9 mouse cellular contexts compared by ENCODE assay signal in the genomic region with DNA sequence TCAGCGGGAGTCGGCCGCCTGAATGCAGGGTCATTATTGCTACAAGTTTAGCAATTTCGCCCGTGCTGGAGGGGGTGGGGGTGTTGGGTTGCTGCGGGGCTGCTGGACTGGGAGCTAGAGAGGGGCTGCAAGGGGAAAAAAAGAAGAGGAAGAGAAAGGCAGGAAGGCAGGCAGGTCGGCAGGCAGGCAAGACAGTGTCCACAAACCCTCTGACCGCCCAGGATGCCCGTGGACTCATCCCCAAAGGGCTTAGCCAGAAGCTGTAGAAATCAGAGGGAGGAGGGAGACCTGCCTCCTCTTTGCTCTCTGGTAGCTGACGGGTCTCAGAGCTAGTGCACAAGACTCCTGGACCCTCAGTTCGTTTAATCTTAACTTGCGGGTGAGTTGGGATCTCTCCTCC. TPM values are rescaled to one million over a fixed set of nuclear protein-coding genes. Genes with fewer than 3 reads are reported as not detected.
DNase-seq lines count a peak whose midpoint lies in the region; ATAC-seq and TF ChIP-seq lines count a peak whose summit lies in the region.
"Had no signal": no experiment of that assay in that cellular context is flagged by ENCODE, and none has a peak within 500 bp of the region (broad histone marks: within the 10 kb centered on the region; RNA-seq: fewer than 3 reads in every experiment).

No protein-coding gene starts in this region.

- H3K4me2 ChIP-seq in midbrain, embryonic 12.5 days (replicated peaks) = peak overlapping the region; percentile 65

- peaks cover 97% of the 10 kb centered on the region for H3K27me3 ChIP-seq in E14TG2a.4 (ENCODE audit: insufficient read depth, low read length)
- peaks cover 100% of the 10 kb centered on the region for H3K27me3 ChIP-seq in hindbrain, embryonic 10.5 days (ENCODE audit: insufficient read depth, poor library complexity, severe bottlenecking)
- H3K27me3 ChIP-seq in midbrain, embryonic 12.5 days = peaks cover 100% of the 10 kb centered on the region
- H3K27me3 ChIP-seq in thymus, adult 2 months (ENCODE audit: control insufficient read depth, insufficient read depth, low read length) = peaks cover 53% of the 10 kb centered on the region; the same call in 1 of the 2 replicates

- no peak for TF ChIP-seq CTCF in E14TG2a.4 (conservative IDR thresholded peaks at IDR 0.05; ENCODE audit: low read length)
- TF ChIP-seq CTCF in thymus, adult 2 months (IDR thresholded peaks at IDR 0.05; ENCODE audit: borderline replicate concordance, control insufficient read depth, extremely low read depth, insufficient read depth, low read length, poor library complexity) = no peak

- no peaks in the 10 kb centered on the region for H3K36me3 ChIP-seq in E14TG2a.4 (ENCODE audit: insufficient read depth, low read length)
- H3K36me3 ChIP-seq in hindbrain, embryonic 10.5 days = no peaks in the 10 kb centered on the region
- H3K36me3 ChIP-seq in midbrain, embryonic 12.5 days = no peaks in the 10 kb centered on the region
- H3K36me3 ChIP-seq in thymus, adult 2 months (ENCODE audit: control insufficient read depth, insufficient read depth, low read length) = no peaks in the 10 kb centered on the region
- H3K36me3 ChIP-seq: lung, embryonic 15.5 days had no signal

- H3K9ac ChIP-seq in midbrain, embryonic 12.5 days (replicated peaks) = peak overlapping the region; percentile 37; the same call in 1 of the 2 replicates
- H3K9ac ChIP-seq: lung, embryonic 15.5 days had no signal

- no peak for TF ChIP-seq POLR2A in thymus, adult 2 months (IDR thresholded peaks at IDR 0.05; ENCODE audit: control insufficient read depth, extremely low read depth, insufficient read depth, low read length, poor library complexity)

- H3K27ac ChIP-seq in hindbrain, embryonic 10.5 days = peak overlapping the region; percentile 80
- peak overlapping the region; percentile 50 for H3K27ac ChIP-seq in midbrain, embryonic 12.5 days (replicated peaks)
- H3K27ac ChIP-seq in thymus, adult 2 months (ENCODE audit: control insufficient read depth, insufficient read depth, low read length) = no peak overlapping the region
- H3K27ac ChIP-seq: lung, embryonic 15.5 days had no signal

- H3K4me1 ChIP-seq in E14TG2a.4 (replicated peaks; ENCODE audit: low read depth, low read length) = peaks cover 57% of the 10 kb centered on the region
- peaks cover 48% of the 10 kb centered on the region for H3K4me1 ChIP-seq in hindbrain, embryonic 10.5 days (replicated peaks)
- H3K4me1 ChIP-seq in midbrain, embryonic 12.5 days = peaks cover 48% of the 10 kb centered on the region
- peaks cover 8% of the 10 kb centered on the region; the same call in 1 of the 2 replicates for H3K4me1 ChIP-seq in thymus, adult 2 months (replicated peaks; ENCODE audit: control insufficient read depth, insufficient read depth, low read length)

- H3K4me3 ChIP-seq in E14TG2a.4 (replicated peaks; ENCODE audit: low read length) = peak overlapping the region; percentile 72
- peak overlapping the region; percentile 52 for H3K4me3 ChIP-seq in hindbrain, embryonic 10.5 days
- H3K4me3 ChIP-seq in midbrain, embryonic 12.5 days = peak overlapping the region; percentile 42
- no peak overlapping the region for H3K4me3 ChIP-seq in thymus, adult 2 months (ENCODE audit: control insufficient read depth, insufficient read depth, low read length)

- DNase-seq in 3134 (ENCODE audit: extremely low read depth, insufficient read length, low spot score) = peak; percentile 55
- no peak for DNase-seq in hindbrain, embryonic 10.5 days (ENCODE audit: low spot score)
- DNase-seq in thymus, adult 2 months = no peak
- DNase-seq in adrenal gland, postnatal 4 days (ENCODE audit: low spot score in 2 of 2) = no peak
- DNase-seq in spleen, postnatal 36 days (ENCODE audit: low spot score in 2 of 2) = no peak
- DNase-seq: thymus, postnatal 25 days had no signal

- H3K9me3 ChIP-seq in E14TG2a.4 (ENCODE audit: low read length) = no peaks in the 10 kb centered on the region
- no peaks in the 10 kb centered on the region for H3K9me3 ChIP-seq in hindbrain, embryonic 10.5 days
- no peaks in the 10 kb centered on the region for H3K9me3 ChIP-seq in midbrain, embryonic 12.5 days
- H3K9me3 ChIP-seq: lung, embryonic 15.5 days had no signal

- WGBS in hindbrain, embryonic 10.5 days = 0% methylated on average over 12 of the region's 12 CpGs
- under 1% methylated on average over 12 of the region's 12 CpGs for WGBS in midbrain, embryonic 12.5 days
- WGBS in thymus, adult 2 months = 29% methylated on average over 12 of the region's 12 CpGs

- ATAC-seq in midbrain, embryonic 12.5 days (ENCODE audit: low FRiP score, low read depth) = peak; percentile 20

RNA-seq across cellular contexts. Expression of a gene that starts 4.8 kb away (rescaled TPM):
- 0.56 and 1.0 TPM in 2 replicates for polyA plus RNA-seq in hindbrain, embryonic 10.5 days (2016; fragmentation: Nextera tagmentation; extraction: Ambion mirVana)
- polyA plus RNA-seq in midbrain, embryonic 12.5 days (2016; fragmentation: Nextera tagmentation; extraction: Ambion mirVana) = 0.97 and 2.5 TPM in 2 replicates
- polyA plus RNA-seq in thymus, adult 2 months (2012; rRNA removed) = not detected in 2 replicates
- total RNA-seq in adrenal gland, postnatal 4 days (2021) = under 1 TPM in 1 of 2 experiments, not detected in 1; 0.28 TPM
- polyA plus RNA-seq: lung, embryonic 15.5 days had no signal

RNA-seq across cellular contexts. Expression of a gene that starts 57.8 kb away (rescaled TPM):
- 9.2 and 12.3 TPM in 2 replicates for polyA plus RNA-seq in hindbrain, embryonic 10.5 days (2016; fragmentation: Nextera tagmentation; extraction: Ambion mirVana)
- 15.8 and 16.7 TPM in 2 replicates for polyA plus RNA-seq in midbrain, embryonic 12.5 days (2016; fragmentation: Nextera tagmentation; extraction: Ambion mirVana)
- 80.5 and 88.7 TPM in 2 replicates for polyA plus RNA-seq in thymus, adult 2 months (2012; rRNA removed)
- total RNA-seq in adrenal gland, postnatal 4 days (2021) = 10 to 100 TPM; 82.6 to 93.9 TPM
